Mouse (Mus musculus) left cerebral cortex, postnatal 10 days (tissue): ENCODE measurements at regions not wholly inside any gene's neighbourhood (a gene's known extent, or its start where the extent isn't known, plus 50 kb on each side); places are given as distances from the start of the nearest gene placed in this dataset.
"Not testable (repeated sequence)": the region's sequence is repeated elsewhere in the genome, so short reads cannot be mapped to it uniquely, and the experiment has no call there.

Source experiments
- DNase-seq, 2 experiments: peaks; one replicate each; pipeline ENCODE4 v3.0.0; 2021 to 2022; ENCODE audit warnings: low spot score in 2 of 2, mixed read lengths in 1 of 2; ENCODE audit errors: extremely low spot score in 1 of 2
- intact Hi-C: fragments of 180-260 bp; cut with DNase I; formaldehyde crosslinking; loops from one replicate; pipeline ENCODE4 v1.15.1; 2025

GRCm38 (mm10) chr6:53233777-53234176, 53.3 kb upstream of the Creb5 start:
- intact Hi-C loops: no loop called here
- no peak for DNase-seq

- intact Hi-C loops: no loop called here
- DNase-seq: no peak
Measured at GRCm38 (mm10) chr6:53232616-53233015, 54.5 kb upstream of the Creb5 start.

GRCm38 (mm10) chr6:53229350-53229749, 57.7 kb upstream of the Creb5 start:
- intact Hi-C loops: no loop called here
- no peak for DNase-seq

GRCm38 (mm10) chr6:53222104-53222503, 65.0 kb upstream of the Creb5 start:
- intact Hi-C loops: no loop called here
- no peak for DNase-seq

- intact Hi-C loops: no loop called here
- no peak for DNase-seq
Measured at GRCm38 (mm10) chr6:53221668-53222005, 65.4 kb upstream of the Creb5 start.

- intact Hi-C loops: no loop called here
- DNase-seq: no peak
Measured at GRCm38 (mm10) chr6:53220784-53221667, 66.0 kb upstream of the Creb5 start.

- no peak for DNase-seq
- intact Hi-C loops: loop anchor here (5.0 kb wide), 1 partner anchor 503 kb away; no protein-coding TSS in a partner anchor
Measured at GRCm38 (mm10) chr6:53218871-53219286, 68.2 kb upstream of the Creb5 start.

- DNase-seq: peak in 1 of 2 experiments; percentile 60
- intact Hi-C loops: loop anchor here (5.0 kb wide), 1 partner anchor 505 kb away; no protein-coding TSS in a partner anchor
Measured at GRCm38 (mm10) chr6:53217234-53218015, 69.6 kb upstream of the Creb5 start.

GRCm38 (mm10) chr6:53216715-53217114, 70.4 kb upstream of the Creb5 start:
- DNase-seq: no peak
- intact Hi-C loops: loop anchor here (5.0 kb wide), 1 partner anchor 506 kb away; no protein-coding TSS in a partner anchor

- intact Hi-C loops: no loop called here
- DNase-seq: peak in 1 of 2 experiments; percentile 53
Measured at GRCm38 (mm10) chr6:53211420-53211819, 75.7 kb upstream of the Creb5 start.

- no peak for DNase-seq
- intact Hi-C loops: no loop called here
Measured at GRCm38 (mm10) chr6:53209398-53209797, 77.7 kb upstream of the Creb5 start.

GRCm38 (mm10) chr6:53208474-53208873, 78.6 kb upstream of the Creb5 start:
- intact Hi-C loops: no loop called here
- no peak for DNase-seq

- DNase-seq: no peak
Measured at GRCm38 (mm10) chr6:53207781-53208180, 79.3 kb upstream of the Creb5 start.

GRCm38 (mm10) chr6:53207361-53207760, 79.7 kb upstream of the Creb5 start:
- no peak for DNase-seq
- intact Hi-C loops: no loop called here

More at GRCm38 (mm10) chr6:53207781-53208180, 79.3 kb upstream of the Creb5 start:
- intact Hi-C loops: no loop called here

GRCm38 (mm10) chr6:53201281-53201956, 85.7 kb upstream of the Creb5 start:
- intact Hi-C loops: no loop called here
- peak in 1 of 2 experiments; percentile 59 for DNase-seq

- peak in 1 of 2 experiments; percentile 48 for DNase-seq
- intact Hi-C loops: no loop called here
Measured at GRCm38 (mm10) chr6:53199474-53199873, 87.6 kb upstream of the Creb5 start.

- DNase-seq, intact Hi-C loops: not testable (repeated sequence)
Measured at GRCm38 (mm10) chr6:53182131-53182530, 104.9 kb upstream of the Creb5 start.

- intact Hi-C loops: loop anchor here (10.0 kb wide), 1 partner anchor 480 kb away; no protein-coding TSS in a partner anchor
- DNase-seq: peak; percentile 20 to 35
Measured at GRCm38 (mm10) chr6:53164423-53164841, 96.0 kb upstream of the Jazf1 start.

GRCm38 (mm10) chr6:53163091-53163490, 94.7 kb upstream of the Jazf1 start:
- intact Hi-C loops: loop anchor here (10.0 kb wide), 1 partner anchor 482 kb away; no protein-coding TSS in a partner anchor
- no peak for DNase-seq
